Mouse (Mus musculus) brain, embryonic 14.5 days (tissue): Measurements from ENCODE around the gene AL731706.1.

Source experiments
- CTCF ChIP-seq: fragments of 200-500 bp; IDR thresholded peaks from 2 replicates; pipeline ENCODE4 v1.5.1; 2012; ENCODE audit warnings: inconsistent platforms, mild to moderate bottlenecking, moderate library complexity, borderline replicate concordance; ENCODE audit not compliant: insufficient read depth, insufficient read length; ENCODE audit errors: extremely low read depth
- POLR2A ChIP-seq: fragments of 200-500 bp; IDR thresholded peaks from 2 replicates; pipeline ENCODE4 v1.6.1; 2012; ENCODE audit warnings: mild to moderate bottlenecking, inconsistent platforms, borderline replicate concordance; ENCODE audit not compliant: poor library complexity, insufficient read depth, insufficient read length, severe bottlenecking; ENCODE audit errors: extremely low read depth

GRCm38 (mm10) chr2:136832936-136833335 is 58.3 kb downstream of the AL731706.1 start:
- TF ChIP-seq CTCF (no peak), POLR2A (no peak)
